Mouse (Mus musculus) heart, adult 2 months (tissue): Measurements from ENCODE around the gene Alox12. TPM values are rescaled to one million over a fixed set of nuclear protein-coding genes. Genes with fewer than 3 reads are reported as not detected.

Source experiments
- DNase-seq, 2 experiments: peaks; one replicate each; pipeline ENCODE4 v3.0.0; 2021
- H3K27ac ChIP-seq: fragments of 200-600 bp; 2 replicates; pipeline ENCODE4 v1.8.1; 2022
- H3K27me3 ChIP-seq: fragments of 200-500 bp; 2 replicates; pipeline ENCODE4 v1.6.1; 2012; ENCODE audit warnings: mild to moderate bottlenecking, low read length, inconsistent platforms, mixed read lengths; ENCODE audit not compliant: control insufficient read depth, insufficient read depth
- H3K36me3 ChIP-seq: fragments of 200-500 bp; 2 replicates; pipeline ENCODE4 v1.6.1; 2012; ENCODE audit warnings: low read length, inconsistent platforms; ENCODE audit not compliant: control insufficient read depth, insufficient read depth
- H3K4me1 ChIP-seq: fragments of 200-500 bp; 2 replicates; pipeline ENCODE4 v1.6.1; 2011; ENCODE audit warnings: low read length; ENCODE audit not compliant: control insufficient read depth, insufficient read depth
- H3K4me3 ChIP-seq: fragments of 200-600 bp; 2 replicates; pipeline ENCODE4 v1.8.1; 2022
- H3K79me2 ChIP-seq: fragments of 200-500 bp; replicated peaks from 2 replicates; pipeline ENCODE4 v1.6.1; 2012; ENCODE audit warnings: mild to moderate bottlenecking, inconsistent platforms, low read length, moderate library complexity, mixed read lengths; ENCODE audit not compliant: control insufficient read depth, insufficient read depth
- H3K9ac ChIP-seq: fragments of 200-500 bp; 2 replicates; pipeline ENCODE4 v1.6.1; 2012; ENCODE audit warnings: low read depth, mild to moderate bottlenecking, control low read depth, inconsistent platforms, low read length, mixed read lengths
- CTCF ChIP-seq: fragments of 200-600 bp; IDR thresholded peaks from 2 replicates; pipeline ENCODE4 v1.8.1; 2022; ENCODE audit warnings: antibody characterized with exemption, mild to moderate bottlenecking, moderate library complexity
- EP300 ChIP-seq: fragments of 200-500 bp; IDR thresholded peaks from 2 replicates; pipeline ENCODE4 v1.6.1; 2011; ENCODE audit warnings: low read depth, low read length, control low read depth; ENCODE audit not compliant: insufficient read depth
- POLR2A ChIP-seq: fragments of 200-500 bp; IDR thresholded peaks from 2 replicates; pipeline ENCODE4 v1.6.1; 2011; ENCODE audit warnings: mild to moderate bottlenecking, low read depth, low read length, control low read depth; ENCODE audit not compliant: insufficient read depth
- WGBS: fragments of 180-500 bp; shearing (Covaris S2); methylation state at CpG from one replicate; pipeline ENCODE4 v1.1.7; 2018; 5-methylcytosine and 5-hydroxymethylcytosine counted together
- intact Hi-C: fragments of 180-260 bp; cut with DNase I; formaldehyde crosslinking; loops from one replicate; pipeline ENCODE4 v1.15.1; 2025
- polyA plus RNA-seq: library from polyadenylated mRNA; depleted of rRNA; stranded (reverse); fragments of >200 nt; gene quantifications from 2 replicates; pipeline ENCODE4 v1.2.3, GENCODE M21; 2012
- total RNA-seq, 2 experiments: library from RNA; stranded (reverse); gene quantifications; 2 replicates each; pipeline ENCODE4 v1.2.3; 2021

Gene Alox12
- total and polyA plus RNA-seq, 3 experiments = 2.8 to 6.2 (median 6.0) TPM

DNA sequence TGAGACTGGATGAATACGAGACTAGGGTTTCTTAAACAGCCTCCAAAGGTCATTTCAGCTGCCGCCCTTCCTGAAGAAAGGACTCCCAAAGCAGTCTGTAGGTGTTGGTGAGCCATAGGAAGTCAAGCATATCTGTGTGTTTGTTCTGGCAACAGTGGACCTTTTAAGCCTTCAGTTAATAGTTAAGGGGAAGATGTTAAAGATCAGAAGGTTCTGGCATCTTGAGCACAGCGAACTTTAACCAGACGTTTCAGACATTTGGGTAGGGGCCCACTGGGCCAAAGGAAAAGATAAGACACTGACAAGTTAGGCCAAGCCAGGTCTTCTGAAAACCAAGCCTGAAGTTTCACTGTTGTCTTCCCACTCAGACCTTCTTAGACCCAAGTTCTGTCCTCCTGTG lies 37.1 kb downstream of the Alox12 start:
- no peak overlapping the region for H3K4me3 ChIP-seq
- peaks cover 4% of the 10 kb centered on the region; the same call in 1 of the 2 replicates for H3K27me3 ChIP-seq
- H3K9ac ChIP-seq = no peak overlapping the region
- H3K79me2 ChIP-seq = no peaks in the 10 kb centered on the region
- WGBS = 65% methylated on average over 4 of the region's 4 CpGs
- no peak for TF ChIP-seq POLR2A
- TF ChIP-seq EP300 = no peak
- no peak for TF ChIP-seq CTCF
- intact Hi-C loops = no loop called here
- DNase-seq = no peak
- H3K27ac ChIP-seq = no peak overlapping the region
- H3K4me1 ChIP-seq = peaks cover 4% of the 10 kb centered on the region
- no peaks in the 10 kb centered on the region for H3K36me3 ChIP-seq

DNA sequence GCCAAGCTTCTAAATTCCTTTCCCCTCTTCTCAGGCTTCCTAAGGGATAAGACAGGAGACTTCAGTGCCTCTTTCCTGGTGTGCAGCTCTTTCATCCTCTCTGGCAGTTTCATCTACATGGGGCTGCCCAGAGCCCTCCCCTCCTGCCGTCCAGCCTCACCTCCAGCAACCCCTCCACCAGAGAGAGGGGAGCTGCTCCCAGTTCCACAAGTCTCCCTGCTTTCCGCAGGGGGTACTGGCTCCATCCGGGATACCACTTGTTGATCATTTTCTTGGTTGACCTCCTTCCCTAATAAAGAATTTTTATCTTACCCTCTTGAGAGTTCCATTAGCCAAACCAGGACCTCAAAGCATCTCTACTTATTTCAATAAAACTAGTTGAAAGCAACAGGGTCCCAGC lies 39.0 kb downstream of the Alox12 start:
- Histone ChIP-seq H3K9ac (no peak overlapping the region), H3K27me3 (peaks cover 4% of the 10 kb centered on the region; the same call in 1 of the 2 replicates), H3K4me3 (no peak overlapping the region), H3K79me2 (no peaks in the 10 kb centered on the region), H3K36me3 (no peaks in the 10 kb centered on the region), H3K4me1 (peaks cover 6% of the 10 kb centered on the region), H3K27ac (no peak overlapping the region)
- no peak for TF ChIP-seq EP300
- no peak for TF ChIP-seq POLR2A
- TF ChIP-seq CTCF = no peak
- 68% methylated on average over 3 of the region's 3 CpGs for WGBS
- intact Hi-C loops = no loop called here
- no peak for DNase-seq

DNA sequence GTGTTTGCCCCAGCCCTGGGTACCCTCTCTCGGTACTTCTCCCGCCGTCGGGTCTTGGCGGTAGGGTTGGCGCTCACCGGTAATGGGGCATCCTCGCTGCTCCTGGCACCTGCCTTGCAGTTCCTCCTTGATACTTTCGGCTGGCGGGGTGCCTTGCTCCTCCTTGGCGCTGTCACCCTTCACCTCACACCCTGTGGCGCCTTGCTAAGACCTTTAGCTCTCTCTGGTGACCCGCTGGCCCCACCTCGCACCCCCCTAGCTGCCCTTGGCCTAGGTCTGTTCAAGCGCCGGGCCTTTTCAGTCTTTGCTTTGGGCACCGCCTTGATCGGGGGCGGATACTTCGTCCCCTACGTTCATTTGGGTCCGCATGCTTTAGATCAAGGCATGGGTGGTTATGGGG lies 39.9 kb downstream of the Alox12 start:
- peaks cover 4% of the 10 kb centered on the region; the same call in 1 of the 2 replicates for H3K27me3 ChIP-seq
- DNase-seq = no peak
- H3K4me1 ChIP-seq = peaks cover 6% of the 10 kb centered on the region
- H3K4me3 ChIP-seq = no peak overlapping the region
- no peak overlapping the region for H3K27ac ChIP-seq
- WGBS = 28% methylated on average over 22 of the region's 22 CpGs
- H3K36me3 ChIP-seq = no peaks in the 10 kb centered on the region
- intact Hi-C loops = no loop called here
- TF ChIP-seq CTCF (no peak), EP300 (no peak), POLR2A (no peak)
- H3K9ac ChIP-seq = no peak overlapping the region
- no peaks in the 10 kb centered on the region for H3K79me2 ChIP-seq

DNA sequence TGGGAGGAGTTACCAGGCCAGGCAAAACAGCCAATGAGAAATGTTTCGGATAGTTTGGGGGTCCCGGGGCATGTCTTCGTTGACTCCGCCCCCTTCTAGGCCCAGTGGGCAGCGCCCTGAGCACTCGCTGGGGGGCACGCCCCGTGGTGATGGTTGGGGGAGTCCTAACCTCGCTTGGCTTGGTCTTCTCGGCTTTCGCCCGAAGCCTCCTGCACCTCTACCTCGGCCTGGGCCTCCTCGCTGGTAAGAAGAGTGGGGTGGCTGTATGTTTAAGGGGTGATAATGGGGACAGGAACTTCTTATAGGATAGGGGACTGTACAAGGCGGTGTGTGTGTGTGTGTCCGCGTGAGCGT lies 40.3 kb downstream of the Alox12 start:
- TF ChIP-seq POLR2A (no peak), EP300 (no peak), CTCF (no peak)
- H3K79me2 ChIP-seq = no peaks in the 10 kb centered on the region
- H3K27ac ChIP-seq = no peak overlapping the region
- H3K27me3 ChIP-seq = peaks cover 4% of the 10 kb centered on the region; the same call in 1 of the 2 replicates
- intact Hi-C loops = loop anchor here (5.0 kb wide), 1 partner anchor 43 kb away; no protein-coding TSS in a partner anchor
- no peak overlapping the region for H3K9ac ChIP-seq
- no peak for DNase-seq
- H3K4me3 ChIP-seq = no peak overlapping the region; the same call in 1 of the 2 replicates
- H3K4me1 ChIP-seq = peaks cover 3% of the 10 kb centered on the region
- H3K36me3 ChIP-seq = no peaks in the 10 kb centered on the region
- WGBS = 18% methylated on average over 18 of the region's 18 CpGs

DNA sequence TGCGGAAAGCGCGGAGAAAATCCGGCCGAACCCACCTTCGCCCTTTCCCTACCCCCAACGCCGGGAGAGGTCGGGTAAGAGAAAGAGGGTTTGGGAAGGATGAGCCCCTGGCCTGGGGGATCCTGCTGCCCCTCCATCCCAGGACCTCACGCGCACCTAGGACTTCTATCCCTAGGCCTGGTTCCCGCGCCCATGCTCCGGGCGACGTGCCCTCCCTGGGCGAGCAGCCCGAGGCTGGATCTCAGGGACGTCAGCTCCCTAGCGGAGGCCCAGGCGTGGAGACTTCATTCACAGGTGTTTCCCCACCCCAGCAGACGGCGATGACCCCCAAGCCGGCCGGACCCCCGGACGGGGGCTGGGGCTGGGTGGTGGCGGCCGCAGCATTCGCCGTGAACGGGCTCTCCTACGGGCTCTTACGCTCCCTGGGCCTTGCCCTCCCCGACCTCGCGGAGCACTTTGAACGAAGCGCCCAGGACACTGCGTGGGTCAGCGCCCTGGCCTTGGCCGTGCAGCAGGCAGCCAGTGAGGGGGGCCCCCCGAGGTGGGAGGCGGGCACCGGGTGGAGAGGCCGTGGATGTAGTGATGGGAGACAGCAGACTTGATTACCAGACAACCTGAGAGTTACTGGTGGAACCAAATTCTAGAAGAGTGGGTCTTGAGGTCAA lies 40.8 kb downstream of the Alox12 start:
- no peaks in the 10 kb centered on the region for H3K36me3 ChIP-seq
- TF ChIP-seq EP300 = no peak
- TF ChIP-seq POLR2A = no peak
- no peak for TF ChIP-seq CTCF
- H3K4me1 ChIP-seq = peaks cover 3% of the 10 kb centered on the region
- 2% methylated on average over 46 of the region's 46 CpGs for WGBS
- H3K27me3 ChIP-seq = peaks cover 4% of the 10 kb centered on the region; the same call in 1 of the 2 replicates
- peak in 1 of 2 experiments; percentile 67 for DNase-seq
- H3K27ac ChIP-seq = no peak overlapping the region; the same call in 1 of the 2 replicates
- intact Hi-C loops = loop anchor here (5.0 kb wide), 1 partner anchor 42 kb away; no protein-coding TSS in a partner anchor
- H3K9ac ChIP-seq = peak overlapping the region; percentile 27
- no peaks in the 10 kb centered on the region for H3K79me2 ChIP-seq
- H3K4me3 ChIP-seq = peak overlapping the region; percentile 47

DNA sequence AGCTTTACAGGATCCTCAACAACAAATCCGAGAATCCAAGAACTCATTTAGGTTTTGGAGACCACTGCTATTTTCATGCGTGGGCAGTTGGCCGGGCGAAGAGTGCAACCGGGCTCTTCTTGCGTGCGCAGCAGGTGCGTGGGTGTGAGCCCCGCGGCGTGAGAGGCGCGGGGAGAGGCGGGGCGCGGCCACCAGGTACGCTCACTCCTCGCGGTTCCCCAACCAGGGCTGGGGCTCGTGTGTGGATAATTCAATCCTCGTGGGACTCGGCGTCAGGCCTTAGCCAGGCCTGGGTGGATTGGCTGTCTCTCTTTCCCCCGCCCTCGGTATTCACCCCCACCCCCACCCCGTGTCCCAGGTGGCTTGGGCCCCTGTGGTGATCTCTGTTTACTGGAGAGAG lies 41.4 kb downstream of the Alox12 start:
- Histone ChIP-seq H3K4me1 (peaks cover 3% of the 10 kb centered on the region), H3K79me2 (no peaks in the 10 kb centered on the region), H3K9ac (peak overlapping the region; percentile 29), H3K27me3 (peaks cover 4% of the 10 kb centered on the region; the same call in 1 of the 2 replicates), H3K27ac (no peak overlapping the region), H3K4me3 (peak overlapping the region; percentile 47), H3K36me3 (no peaks in the 10 kb centered on the region)
- intact Hi-C loops = loop anchor here (2.0 to 5.0 kb wide), 2 partner anchors 41 to 159 kb away; partner anchors contain the start of gene Asgr1
- no peak for DNase-seq
- TF ChIP-seq POLR2A (no peak), CTCF (no peak), EP300 (no peak)
- 9% methylated on average over 26 of the region's 26 CpGs for WGBS
